Mouse (Mus musculus) cerebellum, adult 18-20 months (tissue): Measurements from ENCODE around the gene Rnf113a2.
A peak's percentile ranks its signal among the peaks of the same experiment; 100 is the strongest.

Experiments
- DNase-seq, 2 experiments: peaks; one replicate each; pipeline ENCODE4 v3.0.0; 2021

The Rnf113a2 gene

DNA sequence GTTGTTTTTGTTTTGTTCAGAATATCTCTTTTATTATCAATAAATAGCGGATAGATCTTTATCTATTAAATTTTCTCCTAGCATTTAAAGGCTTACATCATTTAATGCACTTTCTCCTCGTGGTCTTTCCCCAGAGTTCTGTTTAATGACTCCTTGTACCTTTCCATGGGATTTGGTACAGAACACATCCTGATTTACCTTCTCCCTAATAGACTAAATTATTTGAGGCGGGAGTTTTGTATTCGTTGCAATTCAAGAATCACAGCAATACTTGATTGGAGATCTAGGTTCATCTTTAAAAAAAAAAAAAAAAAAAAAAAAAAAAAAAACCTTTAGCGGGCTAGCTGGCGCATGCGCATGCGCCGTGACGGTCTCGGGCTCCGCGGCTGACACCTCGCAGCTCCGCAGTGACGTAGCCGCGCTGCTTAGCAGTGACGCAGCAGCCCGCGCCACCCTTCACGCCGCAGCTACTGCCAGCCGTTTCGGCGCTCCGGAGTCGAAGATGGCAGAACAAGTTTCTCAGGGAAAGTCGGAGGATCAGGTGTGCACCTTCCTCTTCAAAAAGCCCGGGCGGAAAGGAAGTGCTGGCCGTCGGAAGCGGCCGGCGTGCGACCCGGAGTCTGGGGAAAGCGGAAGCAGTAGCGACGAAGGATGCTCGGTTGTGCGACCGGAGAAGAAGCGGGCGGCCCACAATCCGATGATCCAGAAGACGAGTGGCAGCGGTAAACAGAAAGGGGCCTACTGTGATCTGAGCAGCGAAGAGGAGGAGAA lies at the start of gene Rnf113a2:
Gene Rnf113a2, plus strand, starts transcription at position 363 of the 771 bp plus-strand sequence.
- peak; percentile 81 to 83 for DNase-seq

DNA sequence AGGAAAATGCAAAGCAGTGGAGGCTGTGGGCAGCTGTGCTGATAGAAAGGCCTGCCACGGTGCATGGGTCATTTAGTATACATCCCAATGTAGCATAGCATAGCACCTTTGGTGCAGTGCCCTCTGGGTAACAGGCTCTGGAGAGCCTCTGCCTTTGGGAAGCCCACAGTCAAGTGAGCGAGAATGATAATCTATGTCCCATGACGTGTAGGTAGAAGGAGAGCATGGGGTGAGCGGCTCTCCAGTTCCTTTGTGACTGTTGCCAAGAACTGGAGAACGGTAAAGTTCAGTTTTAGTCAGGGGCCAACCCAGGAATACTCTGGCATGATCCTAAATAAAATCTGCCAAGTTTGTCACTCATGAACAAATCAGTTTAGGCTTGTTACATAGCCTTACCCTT lies 45.3 kb upstream of the Rnf113a2 start:
- no peak for DNase-seq

GRCm38 (mm10) chr12:84373831-84374481 lies 43.0 kb upstream of the Rnf113a2 start:
- no peak for DNase-seq

- DNase-seq = no peak
Measured at GRCm38 (mm10) chr12:84382369-84382768, 34.6 kb upstream of the Rnf113a2 start.

DNA sequence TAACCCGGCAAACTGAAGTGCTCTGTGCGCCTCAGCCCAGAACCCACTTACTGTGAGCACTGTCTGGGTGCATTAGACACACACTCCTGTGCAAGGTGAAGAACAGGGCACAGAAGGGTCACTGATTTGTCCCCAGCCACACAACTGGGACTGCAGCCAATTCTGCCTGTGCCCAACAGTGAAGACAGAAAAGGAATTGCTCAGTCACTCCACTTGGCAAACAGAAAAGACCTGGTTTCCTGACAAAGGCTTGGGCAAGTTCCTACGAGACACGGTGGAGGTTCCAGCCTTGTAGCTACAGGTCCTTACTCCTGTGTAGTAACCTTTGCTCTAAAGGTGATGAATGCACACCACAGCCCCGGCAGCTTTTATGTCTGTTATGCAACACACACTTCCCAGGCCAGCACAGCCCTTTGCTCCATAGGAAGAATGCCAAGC lies 32.3 kb upstream of the Rnf113a2 start:
- peak in 1 of 2 experiments; percentile 12 for DNase-seq

GRCm38 (mm10) chr12:84385408-84385807 lies 31.6 kb upstream of the Rnf113a2 start:
- DNase-seq = no peak

DNA sequence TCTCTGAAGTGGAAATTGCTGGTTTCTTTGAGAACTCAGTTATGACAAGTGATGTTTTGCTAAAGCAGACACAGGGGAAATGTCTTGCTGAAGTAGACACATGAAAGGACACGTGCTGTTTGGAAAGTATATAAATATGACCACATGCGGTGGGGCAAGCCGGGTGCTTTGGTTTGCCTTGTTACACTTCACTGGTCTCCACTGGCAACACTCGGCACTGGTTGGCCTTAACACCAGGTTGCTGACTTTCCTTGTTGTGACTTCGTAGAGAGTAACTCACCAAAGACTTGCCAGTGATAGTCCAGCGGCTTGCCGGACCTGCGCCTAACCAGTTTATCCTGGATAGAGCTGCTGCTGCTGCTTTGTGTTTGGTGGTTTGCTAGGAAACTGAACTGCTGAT lies 28.9 kb upstream of the Rnf113a2 start:
- no peak for DNase-seq

DNA sequence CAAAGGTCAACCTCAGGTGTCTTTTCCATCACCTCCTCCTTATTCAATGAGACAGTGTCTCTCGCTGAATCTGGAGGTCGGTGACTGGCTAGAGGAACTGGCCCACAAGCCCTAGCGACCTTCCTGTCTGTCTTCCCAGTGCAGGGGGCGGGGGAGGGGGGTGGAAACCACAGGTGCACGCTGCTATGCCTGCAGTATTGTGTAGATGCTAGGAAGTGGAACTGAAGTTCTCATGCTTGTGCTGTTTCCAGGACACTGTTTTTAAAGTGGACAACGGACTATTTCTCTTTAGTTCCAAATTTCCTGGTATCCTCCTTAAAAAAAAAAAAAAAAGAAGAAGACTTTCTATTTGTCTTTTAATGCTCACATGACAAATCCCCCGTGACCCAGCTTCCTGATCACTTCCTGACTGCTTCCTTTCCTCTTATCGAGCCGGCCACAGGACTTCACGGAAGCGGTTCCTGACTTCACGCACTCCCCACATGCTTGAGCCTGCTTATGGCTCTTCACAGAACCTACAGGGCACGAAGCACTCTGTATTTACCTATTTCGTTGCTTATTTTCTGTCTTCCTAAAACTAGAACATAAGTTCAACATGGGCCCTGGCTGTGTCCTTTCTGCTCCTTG lies 28.1 kb upstream of the Rnf113a2 start:
- no peak for DNase-seq

DNA sequence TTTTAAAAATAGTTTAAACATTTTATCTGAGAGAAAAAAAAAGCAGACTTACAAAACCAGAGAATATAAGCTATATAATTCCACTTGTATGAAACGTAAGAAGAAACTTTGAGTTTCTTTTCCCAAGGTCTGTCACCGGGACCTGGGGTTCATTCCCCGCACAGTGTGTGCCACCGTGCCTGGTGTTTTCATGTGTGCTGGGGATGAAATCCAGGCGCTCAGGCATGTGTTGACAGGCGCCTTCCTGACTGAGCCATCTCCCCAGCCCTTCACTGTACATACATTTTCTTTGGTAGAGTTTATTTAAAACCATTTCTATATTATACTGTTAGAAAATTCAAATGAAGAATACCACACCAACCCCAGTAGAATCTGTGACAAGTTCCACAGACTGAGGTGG lies 26.7 kb upstream of the Rnf113a2 start:
- DNase-seq = no peak

DNA sequence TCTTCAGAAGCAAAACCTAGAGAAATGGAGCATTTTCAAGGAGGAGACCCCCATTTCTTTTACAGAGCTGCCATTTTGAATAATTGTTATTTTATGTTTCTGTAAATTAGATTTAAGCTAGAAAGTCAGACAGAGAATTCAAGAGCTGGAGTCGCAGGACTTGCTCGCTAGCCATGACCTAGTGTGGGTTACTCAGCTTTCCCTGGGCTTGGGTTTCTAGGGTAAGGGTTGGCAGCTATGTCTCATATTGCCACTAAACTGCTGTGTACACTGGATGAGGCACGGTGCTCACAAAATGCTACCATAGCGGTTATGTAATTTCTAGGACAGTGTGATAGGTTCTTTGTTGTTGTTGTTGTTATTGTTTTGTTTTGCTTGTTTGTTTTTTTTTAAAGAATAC lies 24.3 kb upstream of the Rnf113a2 start:
- DNase-seq = no peak

DNA sequence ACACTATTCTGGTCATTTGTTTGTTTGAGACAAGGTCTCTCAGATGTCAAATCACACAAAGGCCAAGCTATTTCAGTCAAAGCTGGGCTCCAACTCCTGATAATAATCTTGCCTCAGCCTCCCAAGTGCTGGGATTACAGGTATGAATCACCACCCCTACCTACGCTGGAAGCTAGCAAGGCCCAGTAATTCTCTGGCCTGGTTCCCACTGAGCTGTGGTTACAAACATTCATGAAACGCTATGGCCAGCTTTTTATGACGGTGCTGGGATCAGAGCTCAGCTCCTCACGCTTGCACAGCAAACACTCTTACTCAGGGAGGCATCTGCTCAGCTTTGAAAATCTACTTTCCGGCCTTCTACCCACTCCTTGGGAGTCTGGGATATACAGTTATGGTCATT lies 23.1 kb upstream of the Rnf113a2 start:
- no peak for DNase-seq

- no peak for DNase-seq
Measured at GRCm38 (mm10) chr12:84396947-84397679, 19.9 kb upstream of the Rnf113a2 start.

- no peak for DNase-seq
Measured at GRCm38 (mm10) chr12:84397685-84398084, 19.3 kb upstream of the Rnf113a2 start.

DNA sequence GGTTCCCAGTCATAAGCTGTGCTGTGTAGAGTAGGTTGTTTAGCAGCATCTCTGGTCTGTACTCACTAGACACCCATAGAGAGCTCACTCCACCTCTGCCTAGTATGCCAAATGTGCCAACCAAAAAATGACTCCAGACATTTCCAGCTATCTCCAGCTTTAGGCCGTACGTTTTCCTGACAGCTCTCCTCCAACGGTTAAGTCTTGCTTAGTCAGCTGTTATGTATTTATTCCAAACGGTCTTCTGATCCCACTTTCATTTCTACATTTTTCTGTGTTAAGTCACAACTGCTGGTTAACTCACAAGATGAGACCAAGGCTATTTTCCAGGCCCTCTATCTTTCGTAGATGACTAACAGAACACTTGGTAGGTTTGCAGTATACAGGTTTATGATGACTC lies 18.4 kb upstream of the Rnf113a2 start:
- no peak for DNase-seq

GRCm38 (mm10) chr12:84399135-84399534 lies 17.9 kb upstream of the Rnf113a2 start:
- no peak for DNase-seq

- DNase-seq = no peak
Measured at GRCm38 (mm10) chr12:84399663-84400062, 17.3 kb upstream of the Rnf113a2 start.

- DNase-seq = no peak
Measured at GRCm38 (mm10) chr12:84400068-84400467, 16.9 kb upstream of the Rnf113a2 start.

DNA sequence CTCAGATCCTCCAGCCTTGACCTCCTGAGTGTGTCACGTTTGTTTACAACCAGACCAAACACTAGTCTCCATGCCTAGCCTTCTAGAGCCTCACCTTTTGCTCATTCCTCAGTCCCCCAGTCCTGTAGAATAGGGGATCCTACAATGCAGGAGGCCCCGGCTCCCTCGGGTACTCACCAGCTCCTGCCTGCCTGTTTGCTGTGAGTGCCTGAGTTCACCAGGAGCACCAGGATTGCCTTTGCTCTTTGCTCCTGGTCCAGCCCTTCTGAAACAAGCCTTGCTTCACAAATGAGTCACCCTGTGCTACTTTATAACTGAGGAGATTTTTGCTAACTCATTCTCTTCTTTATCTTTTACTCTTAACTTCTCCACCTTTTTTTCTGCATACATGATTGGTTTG lies 16.3 kb upstream of the Rnf113a2 start:
- no peak for DNase-seq

- no peak for DNase-seq
Measured at GRCm38 (mm10) chr12:84402923-84403322, 14.1 kb upstream of the Rnf113a2 start.

DNA sequence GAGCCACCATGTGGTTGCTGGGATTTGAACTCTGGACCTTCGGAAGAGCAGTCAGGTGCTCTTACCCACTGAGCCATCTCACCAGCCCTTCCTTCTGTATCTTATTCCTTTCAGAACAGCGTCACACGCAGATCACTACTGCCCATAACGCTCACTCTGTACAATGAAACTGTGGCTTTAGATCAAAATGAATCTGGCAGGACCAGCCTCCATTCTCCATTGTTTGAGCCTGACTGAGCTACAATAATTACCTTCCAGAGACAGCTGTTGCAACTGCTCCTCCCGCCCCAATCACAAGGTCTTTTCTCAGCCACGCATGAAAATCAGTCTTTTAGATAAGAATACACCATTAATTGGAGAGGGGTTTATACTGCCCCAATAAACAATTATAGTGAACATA lies 12.5 kb upstream of the Rnf113a2 start:
- no peak for DNase-seq

DNA sequence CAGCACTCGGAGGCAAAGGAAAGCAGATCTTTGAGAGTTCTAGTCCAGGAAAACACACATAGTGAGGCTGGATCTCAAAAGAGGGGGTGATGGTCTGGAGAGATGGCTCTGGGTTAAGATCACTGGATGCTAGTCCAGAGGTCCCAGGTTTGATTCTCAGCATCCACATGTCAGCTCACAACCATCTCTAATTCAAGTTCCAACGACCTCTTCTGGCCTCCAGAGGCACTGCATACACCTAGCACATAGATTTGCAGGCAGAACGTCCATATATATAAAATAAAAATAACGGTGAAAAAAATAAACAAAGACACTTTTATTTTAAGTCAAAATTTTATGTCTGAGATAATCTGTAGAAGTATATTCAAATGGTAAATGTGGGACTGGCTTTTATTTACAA lies 9.7 kb upstream of the Rnf113a2 start:
- DNase-seq = no peak

GRCm38 (mm10) chr12:84407874-84408818 lies 8.8 kb upstream of the Rnf113a2 start:
- peak; percentile 26 to 38 for DNase-seq
